Mouse (Mus musculus) myocyte (in vitro differentiated cells): ENCODE results near the gene Usp36. TPM values are rescaled to one million over a fixed set of nuclear protein-coding genes. Genes with fewer than 3 reads are reported as not detected.

Experiments
- H3K27me3 ChIP-seq: one replicate; pipeline ENCODE4 v1.6.1; 2011; ENCODE audit not compliant: control insufficient read depth, insufficient read depth, insufficient read length
- H3K36me3 ChIP-seq: one replicate; pipeline ENCODE4 v1.6.1; 2011; ENCODE audit not compliant: control insufficient read depth, insufficient read depth
- H3K4me2 ChIP-seq: one replicate; pipeline ENCODE4 v1.6.1; 2011; ENCODE audit warnings: low read depth, control low read depth
- H3K4me3 ChIP-seq: one replicate; pipeline ENCODE4 v1.5.1; 2011; ENCODE audit warnings: mild to moderate bottlenecking, control low read depth, moderate library complexity
- H3K79me2 ChIP-seq: one replicate; pipeline ENCODE4 v1.6.1; 2011; ENCODE audit not compliant: control insufficient read depth, insufficient read depth
- H3ac ChIP-seq: one replicate; pipeline ENCODE4 v1.6.1; 2011; ENCODE audit not compliant: control insufficient read depth, insufficient read length
- CEBPB ChIP-seq: IDR thresholded peaks from 2 replicates; pipeline ENCODE4 v1.6.1; 2011; ENCODE audit warnings: mild to moderate bottlenecking, moderate library complexity; ENCODE audit not compliant: poor library complexity, insufficient read depth, severe bottlenecking
- E2F4 ChIP-seq: IDR thresholded peaks from one replicate; pipeline ENCODE4 v1.6.1; 2011; ENCODE audit warnings: mild to moderate bottlenecking, control low read depth, moderate library complexity; ENCODE audit not compliant: insufficient read depth
- MAX ChIP-seq: IDR thresholded peaks from one replicate; pipeline ENCODE4 v1.6.1; 2011; ENCODE audit warnings: low read depth, mild to moderate bottlenecking, control low read depth
- MYOD1 ChIP-seq, 3 experiments: IDR thresholded peaks; one replicate each; pipeline ENCODE4 v1.6.1; 2011; ENCODE audit warnings: control low read depth in 2 of 3, low read depth in 2 of 3, mild to moderate bottlenecking in 2 of 3, moderate library complexity in 1 of 3; ENCODE audit not compliant: insufficient read length in 2 of 3, control insufficient read depth in 1 of 3
- MYOG ChIP-seq, 3 experiments: IDR thresholded peaks; one replicate each; pipeline ENCODE4 v1.6.1; 2011; ENCODE audit warnings: control low read depth in 2 of 3, low read depth in 2 of 3, mild to moderate bottlenecking in 2 of 3; ENCODE audit not compliant: insufficient read length in 2 of 3, control insufficient read depth in 1 of 3, insufficient read depth in 1 of 3
- POLR2A ChIP-seq: IDR thresholded peaks from one replicate; pipeline ENCODE4 v1.6.1; 2011; ENCODE audit warnings: low read depth, mild to moderate bottlenecking, control low read depth, moderate library complexity; ENCODE audit not compliant: insufficient read length
- POLR2AphosphoS2 ChIP-seq: IDR thresholded peaks from one replicate; pipeline ENCODE4 v1.6.1; 2011; ENCODE audit warnings: low read depth, control low read depth; ENCODE audit not compliant: insufficient read length
- REST ChIP-seq: IDR thresholded peaks from one replicate; pipeline ENCODE4 v1.6.1; 2011; ENCODE audit warnings: mild to moderate bottlenecking, control low read depth, moderate library complexity; ENCODE audit not compliant: insufficient read depth, insufficient read length
- SRF ChIP-seq: IDR thresholded peaks from one replicate; pipeline ENCODE4 v1.6.1; 2011; ENCODE audit warnings: low read depth; ENCODE audit not compliant: control insufficient read depth, insufficient read length
- TCF12 ChIP-seq: IDR thresholded peaks from one replicate; pipeline ENCODE4 v1.6.1; 2011; ENCODE audit warnings: mild to moderate bottlenecking, control low read depth; ENCODE audit not compliant: poor library complexity, insufficient read depth, severe bottlenecking
- TCF3 ChIP-seq: IDR thresholded peaks from one replicate; pipeline ENCODE4 v1.6.1; 2011; ENCODE audit warnings: low read depth, control low read depth; ENCODE audit not compliant: insufficient read length
- USF1 ChIP-seq: IDR thresholded peaks from one replicate; pipeline ENCODE4 v1.6.1; 2011; ENCODE audit warnings: low read depth, mild to moderate bottlenecking, control low read depth, moderate library complexity
- polyA plus RNA-seq: library from polyadenylated mRNA; unstranded; fragments of >200 nt; fragmentation: generic; extraction: Trizol; gene quantifications from one replicate; pipeline ENCODE4 v1.2.1, GENCODE M21; 2012; ENCODE audit warnings: missing spikeins

The Usp36 gene
- polyA plus RNA-seq, 1 experiment, result 19.5 TPM

GRCm38 (mm10) chr11:118253447-118254158, 36.4 kb downstream of the Usp36 start:
- H3K4me3 ChIP-seq, result no peak overlapping the region
- H3K27me3 ChIP-seq, result no peaks in the 10 kb centered on the region
- no peaks in the 10 kb centered on the region for H3K36me3 ChIP-seq
- H3K79me2 ChIP-seq, result no peaks in the 10 kb centered on the region
- H3K4me2 ChIP-seq, result no peak overlapping the region
- TF ChIP-seq SRF (no peak), POLR2AphosphoS2 (peak; percentile 28), MYOD1 (IDR thresholded peaks at IDR 0.05; ENCODE audit: control insufficient read depth in 1 of 3, insufficient read length in 2 of 3, low read depth in 2 of 3) (no peak), MYOG (IDR thresholded peaks at IDR 0.05; ENCODE audit: control insufficient read depth in 1 of 3, insufficient read depth in 1 of 3, insufficient read length in 2 of 3, low read depth in 2 of 3) (no peak), TCF3 (no peak), POLR2A (no peak)
- no peak overlapping the region for H3ac ChIP-seq

GRCm38 (mm10) chr11:118249012-118249383, 41.0 kb downstream of the Usp36 start:
- TF ChIP-seq MYOG (IDR thresholded peaks at IDR 0.05; ENCODE audit: control insufficient read depth in 1 of 3, insufficient read depth in 1 of 3, insufficient read length in 2 of 3, low read depth in 2 of 3), result no peak
- no peak for TF ChIP-seq POLR2AphosphoS2
- TF ChIP-seq MYOD1 (IDR thresholded peaks at IDR 0.05; ENCODE audit: control insufficient read depth in 1 of 3, insufficient read length in 2 of 3, low read depth in 2 of 3), result no peak
- no peak for TF ChIP-seq TCF3
- no peak for TF ChIP-seq SRF
- no peak for TF ChIP-seq MAX
- TF ChIP-seq USF1, result no peak
- no peak for TF ChIP-seq POLR2A

GRCm38 (mm10) chr11:118248150-118249011, 41.7 kb downstream of the Usp36 start, which contains the start of gene Cyth1:
Gene Cyth1, minus strand, starts transcription at chr11:118248592.
- H3K36me3 ChIP-seq, result no peaks in the 10 kb centered on the region
- H3K79me2 ChIP-seq, result peaks cover 36% of the 10 kb centered on the region
- H3K4me2 ChIP-seq, result peak within 1 kb of the TSS; percentile 86
- H3K4me3 ChIP-seq, result peak within 1 kb of the TSS; percentile 68
- H3K27me3 ChIP-seq, result no peaks in the 10 kb centered on the region
- H3ac ChIP-seq, result peak within 1 kb of the TSS; percentile 75
- TF ChIP-seq MAX, result no peak
- no peak for TF ChIP-seq E2F4
- peak in 2 of 3 experiments; percentile 3 to 32 for TF ChIP-seq MYOG (IDR thresholded peaks at IDR 0.05; ENCODE audit: control insufficient read depth in 1 of 3, insufficient read depth in 1 of 3, insufficient read length in 2 of 3, low read depth in 2 of 3)
- no peak for TF ChIP-seq TCF12
- TF ChIP-seq REST, result no peak
- TF ChIP-seq USF1, result no peak
- TF ChIP-seq SRF, result no peak
- TF ChIP-seq CEBPB, result 0 out of 2 replicates have a peak, but pooled peaks have one; percentile 28
- TF ChIP-seq POLR2AphosphoS2, result peak; percentile 95
- TF ChIP-seq POLR2A, result peak; percentile 98
- TF ChIP-seq TCF3, result peak; percentile 29
- TF ChIP-seq MYOD1 (IDR thresholded peaks at IDR 0.05; ENCODE audit: control insufficient read depth in 1 of 3, insufficient read length in 2 of 3, low read depth in 2 of 3), result no peak

More at GRCm38 (mm10) chr11:118249012-118249383, 41.0 kb downstream of the Usp36 start:
- no peaks in the 10 kb centered on the region for H3K27me3 ChIP-seq
- H3K4me3 ChIP-seq, result peak overlapping the region; percentile 68
- H3ac ChIP-seq, result no peak overlapping the region
- H3K36me3 ChIP-seq, result no peaks in the 10 kb centered on the region
- peaks cover 30% of the 10 kb centered on the region for H3K79me2 ChIP-seq
- H3K4me2 ChIP-seq, result peak overlapping the region; percentile 86

GRCm38 (mm10) chr11:118247359-118248095, 42.5 kb downstream of the Usp36 start:
- Histone ChIP-seq H3K36me3 (no peaks in the 10 kb centered on the region), H3ac (peak overlapping the region; percentile 75), H3K4me3 (peak overlapping the region; percentile 68), H3K79me2 (peaks cover 43% of the 10 kb centered on the region), H3K4me2 (peak overlapping the region; percentile 81), H3K27me3 (no peaks in the 10 kb centered on the region)
- TF ChIP-seq USF1 (no peak), TCF12 (no peak), MYOG (IDR thresholded peaks at IDR 0.05; ENCODE audit: control insufficient read depth in 1 of 3, insufficient read depth in 1 of 3, insufficient read length in 2 of 3, low read depth in 2 of 3) (no peak), CEBPB (no peak), SRF (no peak), MYOD1 (IDR thresholded peaks at IDR 0.05; ENCODE audit: control insufficient read depth in 1 of 3, insufficient read length in 2 of 3, low read depth in 2 of 3) (no peak), POLR2A (no peak), REST (no peak), MAX (no peak), TCF3 (no peak), E2F4 (no peak), POLR2AphosphoS2 (no peak)
